Mouse (Mus musculus): ENCODE data around the gene Bmp5. TPM values are rescaled to one million over a fixed set of nuclear protein-coding genes. Genes with fewer than 3 reads are reported as not detected.
A peak's percentile ranks its signal among the peaks of the same experiment; 100 is the strongest.

Bmp5 gene
- polyA plus RNA-seq, 1 experiment from 2014 or later, result 13.0 TPM

DNA sequence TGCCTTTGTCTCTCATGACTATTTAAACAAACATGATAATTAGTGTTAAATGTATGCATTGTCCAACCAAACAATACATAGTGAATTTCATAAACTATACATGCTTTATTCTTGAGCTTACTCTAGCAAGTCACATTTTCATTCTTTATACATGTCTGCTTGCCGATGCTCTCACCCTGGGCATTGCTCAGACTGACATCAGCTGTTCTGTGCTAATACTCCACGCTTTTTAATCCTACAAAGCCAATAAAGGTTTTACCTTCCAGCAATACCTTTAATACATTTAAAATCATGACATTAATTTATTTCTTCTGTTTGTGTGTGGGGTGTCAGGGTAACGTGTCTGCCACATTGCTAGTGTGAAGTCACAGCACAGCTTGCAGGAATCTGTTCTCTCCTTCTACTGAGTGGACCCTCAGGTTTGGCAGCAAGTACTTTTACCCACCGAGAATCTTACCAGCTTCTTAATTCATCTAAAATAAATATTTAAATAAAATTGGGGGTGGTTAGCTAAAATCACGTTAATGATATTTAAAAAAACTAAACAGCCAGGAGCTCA lies 75.6 kb downstream of the Bmp5 start:
- H3K36me3 ChIP-seq, result no peaks in the 10 kb centered on the region
- H3K4me1 ChIP-seq, result peaks cover 12% of the 10 kb centered on the region
- H3K9me3 ChIP-seq, result no peaks in the 10 kb centered on the region
- H3K9ac ChIP-seq, result no peak overlapping the region
- no peak for ATAC-seq (ENCODE audit: low FRiP score, low read depth)
- H3K27ac ChIP-seq, result no peak overlapping the region
- no peak overlapping the region for H3K4me3 ChIP-seq
- no peak overlapping the region for H3K4me2 ChIP-seq (replicated peaks)
- no peaks in the 10 kb centered on the region for H3K27me3 ChIP-seq
- 63% methylated on average over 5 of the region's 5 CpGs for WGBS

DNA sequence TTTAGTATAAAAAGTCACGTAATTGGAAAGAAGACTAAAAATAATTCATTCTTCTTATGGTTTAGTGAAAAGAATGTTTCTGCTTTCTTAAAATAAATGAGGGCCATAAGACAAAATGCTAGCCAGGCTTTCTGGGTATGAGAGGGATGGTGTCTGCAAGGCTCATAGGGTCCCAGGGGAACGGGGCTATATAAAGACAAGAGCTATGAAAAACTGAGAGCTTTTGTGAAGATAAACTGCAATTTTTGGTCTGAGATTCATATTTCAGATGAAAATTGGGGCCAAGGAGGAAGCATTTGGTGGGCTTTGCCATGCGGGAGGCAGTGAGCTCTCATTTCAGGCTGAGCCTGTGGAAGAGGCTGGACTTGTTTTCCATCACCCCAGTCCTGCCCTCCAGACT lies 83.0 kb downstream of the Bmp5 start:
- no peak for ATAC-seq (ENCODE audit: low FRiP score, low read depth)
- 78% methylated on average over 3 of the region's 3 CpGs for WGBS
- no peak overlapping the region for H3K4me3 ChIP-seq
- no peaks in the 10 kb centered on the region for H3K9me3 ChIP-seq
- no peaks in the 10 kb centered on the region for H3K36me3 ChIP-seq
- H3K4me2 ChIP-seq (replicated peaks), result no peak overlapping the region
- H3K4me1 ChIP-seq, result no peaks in the 10 kb centered on the region
- H3K9ac ChIP-seq, result no peak overlapping the region
- H3K27ac ChIP-seq, result no peak overlapping the region
- H3K27me3 ChIP-seq, result no peaks in the 10 kb centered on the region

DNA sequence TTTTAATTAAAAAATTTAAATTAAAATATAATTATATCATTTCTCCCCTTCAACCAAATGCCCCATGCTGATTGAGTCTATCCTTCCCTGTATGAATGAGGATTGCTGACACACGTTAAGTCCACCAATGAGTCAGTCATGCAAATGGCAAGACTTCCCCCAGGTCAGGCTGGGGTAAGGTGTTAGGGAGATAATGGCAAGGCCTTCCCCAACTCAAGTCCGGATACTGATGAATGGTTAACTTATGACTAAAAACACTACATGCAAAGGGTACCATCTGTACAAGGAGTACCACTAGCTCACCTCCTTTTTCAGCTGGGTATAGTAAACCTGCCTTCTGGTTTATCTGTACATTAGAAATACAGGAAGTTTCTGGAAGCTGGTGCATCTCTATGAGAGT lies 83.8 kb downstream of the Bmp5 start:
- no peaks in the 10 kb centered on the region for H3K36me3 ChIP-seq
- ATAC-seq (ENCODE audit: low FRiP score, low read depth), result no peak
- 77% methylated on average over 2 of the region's 2 CpGs for WGBS

DNA sequence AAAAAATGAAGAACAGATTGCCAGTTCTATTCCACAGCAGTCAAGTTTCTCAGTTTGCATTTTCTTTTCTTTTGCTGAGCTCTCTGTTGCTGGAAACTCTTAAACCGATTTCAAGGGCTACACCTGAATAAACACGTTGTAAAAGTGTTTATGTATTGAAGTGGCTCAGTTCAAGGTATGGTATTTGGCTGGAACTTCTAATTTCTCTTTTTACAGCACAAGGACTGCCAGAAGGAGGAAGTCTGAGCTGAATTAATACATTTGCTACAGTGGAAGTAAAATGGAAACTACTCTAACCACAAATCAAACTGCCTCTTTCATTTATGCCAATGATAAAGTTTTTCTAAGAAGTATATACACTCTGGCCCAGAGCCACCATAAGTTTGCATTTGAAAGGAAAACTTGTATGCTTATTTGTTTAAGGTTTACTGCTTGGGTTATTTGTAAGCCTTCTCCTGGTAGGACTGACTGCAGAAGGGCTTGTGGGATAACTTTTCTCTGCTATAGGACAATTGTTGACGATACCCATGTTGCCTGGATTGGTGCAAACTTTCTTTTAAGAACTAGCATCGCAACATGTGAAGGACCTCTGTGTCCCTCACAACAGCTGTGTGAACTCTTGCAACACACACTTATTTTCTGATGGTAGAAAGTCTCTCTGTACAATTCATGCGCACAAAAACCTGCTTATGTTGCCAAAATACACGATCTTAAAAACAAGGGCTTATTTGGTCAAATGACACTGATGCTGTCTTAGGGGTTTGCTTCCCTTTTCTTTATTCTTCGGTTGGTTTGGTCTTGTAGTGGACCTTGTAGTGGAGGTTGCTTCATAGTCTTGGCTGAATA lies 95.4 kb downstream of the Bmp5 start:
- no peaks in the 10 kb centered on the region for H3K27me3 ChIP-seq
- peak overlapping the region; percentile 12; the same call in 1 of the 2 replicates for H3K4me2 ChIP-seq (replicated peaks)
- H3K9ac ChIP-seq, result no peak overlapping the region
- no peaks in the 10 kb centered on the region for H3K9me3 ChIP-seq
- WGBS, result 46% methylated on average over 7 of the region's 7 CpGs
- no peak overlapping the region for H3K4me3 ChIP-seq
- peak overlapping the region; percentile 66; the same call in 1 of the 2 replicates for H3K27ac ChIP-seq
- peak; percentile 89 for ATAC-seq (ENCODE audit: low FRiP score, low read depth)
- H3K36me3 ChIP-seq, result no peaks in the 10 kb centered on the region
- H3K4me1 ChIP-seq, result peaks cover 11% of the 10 kb centered on the region

More for the DNA sequence above, 83.8 kb downstream of the Bmp5 start:
- Histone ChIP-seq H3K4me2 (replicated peaks) (no peak overlapping the region), H3K9ac (no peak overlapping the region), H3K4me1 (no peaks in the 10 kb centered on the region), H3K27me3 (no peaks in the 10 kb centered on the region), H3K27ac (no peak overlapping the region), H3K9me3 (no peaks in the 10 kb centered on the region), H3K4me3 (no peak overlapping the region)

DNA sequence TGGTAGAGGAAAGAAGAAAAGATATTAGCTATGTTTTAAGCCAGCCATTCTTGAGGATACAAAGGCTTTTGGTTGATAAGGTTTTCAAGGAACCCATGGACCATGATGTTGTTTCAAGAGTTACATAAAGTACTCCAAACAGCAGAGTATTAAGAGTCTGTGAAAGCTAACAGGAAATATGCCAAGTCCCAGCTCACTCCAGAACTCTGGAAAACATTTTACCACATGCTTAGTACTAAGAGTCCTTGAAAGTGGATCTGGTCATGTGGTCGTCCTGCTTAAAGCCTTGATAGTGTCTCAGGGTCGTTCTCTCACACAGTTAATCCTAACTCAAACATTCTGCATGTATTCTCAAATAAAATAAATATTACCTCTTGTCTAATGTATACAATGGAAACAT lies 101.2 kb downstream of the Bmp5 start:
- no peak overlapping the region for H3K4me2 ChIP-seq (replicated peaks)

DNA sequence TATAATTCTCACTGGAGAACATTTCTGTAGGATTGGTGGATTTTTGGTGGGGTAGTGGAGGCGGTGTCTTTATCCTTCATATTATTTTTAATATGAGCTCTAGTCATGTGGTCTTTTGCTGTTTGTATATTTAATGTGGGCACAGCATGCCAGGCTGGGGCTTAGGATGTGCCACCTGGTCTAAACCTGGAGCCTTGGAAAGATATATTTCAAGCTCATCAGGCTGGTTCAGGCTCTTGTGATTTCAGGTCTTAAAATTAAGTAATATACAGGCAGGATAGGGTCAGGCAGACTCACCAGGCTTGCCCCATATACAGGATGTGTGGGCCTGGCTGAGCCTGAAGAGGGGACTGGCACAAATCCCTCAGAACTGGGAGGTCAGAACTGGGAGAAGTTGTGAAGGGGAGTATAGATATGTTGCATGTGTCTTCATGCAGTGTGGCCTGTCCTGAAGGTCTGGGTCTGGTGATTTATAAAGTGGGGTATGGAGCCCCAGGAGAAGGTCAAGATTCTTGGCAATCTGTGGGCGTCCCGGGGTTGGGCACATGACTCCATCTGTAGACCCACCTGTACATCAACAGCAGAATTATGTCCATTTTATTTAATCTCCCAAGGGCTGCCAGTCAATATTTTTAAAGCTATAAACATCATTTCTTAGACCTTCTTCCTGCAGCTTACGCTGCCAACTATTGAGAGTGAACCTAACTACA lies 108.5 kb downstream of the Bmp5 start:
- ATAC-seq (ENCODE audit: low FRiP score, low read depth), result no peak
- Histone ChIP-seq H3K9me3 (no peaks in the 10 kb centered on the region), H3K4me2 (replicated peaks) (no peak overlapping the region), H3K9ac (no peak overlapping the region), H3K36me3 (no peaks in the 10 kb centered on the region), H3K27ac (no peak overlapping the region), H3K4me1 (no peaks in the 10 kb centered on the region), H3K27me3 (no peaks in the 10 kb centered on the region), H3K4me3 (no peak overlapping the region)
- WGBS, result 87% methylated on average over 4 of the region's 4 CpGs

More for the DNA sequence above, 101.2 kb downstream of the Bmp5 start:
- WGBS, result 45% methylated on average over 2 of the region's 2 CpGs
- H3K27ac ChIP-seq, result no peak overlapping the region
- no peak for ATAC-seq (ENCODE audit: low FRiP score, low read depth)
- no peaks in the 10 kb centered on the region for H3K27me3 ChIP-seq
- no peaks in the 10 kb centered on the region for H3K9me3 ChIP-seq
- H3K4me1 ChIP-seq, result peaks cover 6% of the 10 kb centered on the region; the same call in 1 of the 2 replicates
- H3K9ac ChIP-seq, result no peak overlapping the region
- no peak overlapping the region for H3K4me3 ChIP-seq
- H3K36me3 ChIP-seq, result no peaks in the 10 kb centered on the region

DNA sequence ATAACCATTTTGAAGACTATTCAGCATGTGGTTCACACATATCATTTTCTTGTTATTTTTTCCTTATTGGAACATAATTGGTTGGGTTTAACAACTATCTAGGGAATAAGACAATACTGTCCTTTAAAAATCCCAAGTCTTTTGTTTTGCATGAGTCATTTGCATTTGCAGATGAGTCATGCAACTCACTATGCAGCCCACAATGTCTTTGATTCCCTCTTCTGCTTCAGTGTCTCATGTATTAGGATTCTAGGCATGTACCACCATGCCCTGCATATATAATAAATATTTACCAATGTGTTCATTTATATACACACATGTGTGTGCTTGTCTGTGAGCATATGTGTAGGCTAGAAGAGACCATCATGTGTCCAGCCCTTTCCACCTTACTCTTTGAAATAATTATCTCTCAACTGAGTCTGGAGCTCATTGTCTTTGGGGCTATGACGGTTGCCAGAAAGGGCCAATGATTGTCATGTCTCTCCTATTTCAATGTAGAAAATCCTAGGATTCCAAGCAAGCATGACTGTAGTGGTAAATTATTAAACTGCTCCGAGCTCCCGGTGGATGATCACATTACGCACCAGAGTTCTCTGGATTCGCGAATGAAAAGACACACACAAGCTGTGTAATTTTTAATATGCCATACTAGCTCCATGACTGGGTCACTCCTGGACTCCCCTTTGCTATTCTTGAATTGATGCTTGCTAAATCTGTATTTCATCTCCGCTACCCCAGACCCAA lies 111.8 kb downstream of the Bmp5 start:
- no peaks in the 10 kb centered on the region for H3K36me3 ChIP-seq
- no peak for ATAC-seq (ENCODE audit: low FRiP score, low read depth)
- H3K9ac ChIP-seq, result no peak overlapping the region
- no peaks in the 10 kb centered on the region for H3K27me3 ChIP-seq
- no peak overlapping the region for H3K4me2 ChIP-seq (replicated peaks)
- 78% methylated on average over 7 of the region's 7 CpGs for WGBS
- H3K9me3 ChIP-seq, result no peaks in the 10 kb centered on the region
- H3K4me1 ChIP-seq, result no peaks in the 10 kb centered on the region
- H3K27ac ChIP-seq, result no peak overlapping the region
- no peak overlapping the region for H3K4me3 ChIP-seq

DNA sequence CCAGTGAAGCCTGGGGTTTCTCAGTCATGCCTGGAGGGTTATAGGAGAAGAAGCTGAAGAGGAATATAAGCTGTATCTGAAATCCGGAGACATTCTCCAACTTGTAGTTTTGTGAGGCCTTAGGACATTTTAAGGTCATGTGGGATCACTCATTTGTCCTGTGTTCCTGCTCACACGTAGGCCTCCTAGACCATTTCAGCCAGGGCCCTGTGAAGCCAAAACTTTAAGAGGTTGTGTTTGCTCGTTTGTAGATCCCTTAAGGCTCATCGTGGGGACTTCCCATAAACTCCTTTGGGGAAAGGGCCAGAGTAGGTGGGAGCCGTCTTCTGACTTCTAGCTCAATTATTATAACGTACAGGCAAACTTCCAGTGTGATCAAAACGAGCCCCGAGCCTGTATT lies 121.8 kb downstream of the Bmp5 start:
- peak; percentile 51; the same call in 1 of the 2 replicates for ATAC-seq (ENCODE audit: low FRiP score, low read depth)
- Histone ChIP-seq H3K9me3 (no peaks in the 10 kb centered on the region), H3K4me3 (no peak overlapping the region), H3K4me1 (peaks cover 22% of the 10 kb centered on the region), H3K9ac (no peak overlapping the region), H3K27ac (peak overlapping the region; percentile 28; the same call in 1 of the 2 replicates), H3K36me3 (no peaks in the 10 kb centered on the region), H3K4me2 (replicated peaks) (no peak overlapping the region), H3K27me3 (no peaks in the 10 kb centered on the region)
- 41% methylated on average over 8 of the region's 8 CpGs for WGBS

DNA sequence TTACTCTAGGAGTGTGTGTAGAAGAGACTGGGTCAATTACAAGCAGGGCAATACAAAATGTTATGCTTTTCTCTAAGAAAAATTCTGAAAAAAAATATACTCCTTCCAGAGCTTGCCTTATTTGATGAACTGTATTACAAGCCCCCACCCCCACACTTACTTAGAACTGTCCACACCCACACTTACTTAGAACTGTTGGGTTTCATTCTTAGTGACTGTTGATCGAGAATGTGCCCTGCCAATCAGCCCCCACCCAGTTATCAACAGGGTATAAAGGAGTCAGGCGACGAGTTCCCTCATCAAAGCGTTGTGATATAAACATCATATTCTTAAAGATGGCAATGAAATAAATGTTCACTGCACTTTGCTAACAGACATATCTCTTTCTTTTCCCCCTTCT lies 122.9 kb downstream of the Bmp5 start:
- Histone ChIP-seq H3K27me3 (no peaks in the 10 kb centered on the region), H3K4me3 (no peak overlapping the region), H3K4me2 (replicated peaks) (no peak overlapping the region), H3K4me1 (peaks cover 22% of the 10 kb centered on the region), H3K9me3 (no peaks in the 10 kb centered on the region), H3K27ac (no peak overlapping the region), H3K36me3 (no peaks in the 10 kb centered on the region), H3K9ac (no peak overlapping the region)
- no peak for ATAC-seq (ENCODE audit: low FRiP score, low read depth)
- 91% methylated on average over 4 of the region's 4 CpGs for WGBS

DNA sequence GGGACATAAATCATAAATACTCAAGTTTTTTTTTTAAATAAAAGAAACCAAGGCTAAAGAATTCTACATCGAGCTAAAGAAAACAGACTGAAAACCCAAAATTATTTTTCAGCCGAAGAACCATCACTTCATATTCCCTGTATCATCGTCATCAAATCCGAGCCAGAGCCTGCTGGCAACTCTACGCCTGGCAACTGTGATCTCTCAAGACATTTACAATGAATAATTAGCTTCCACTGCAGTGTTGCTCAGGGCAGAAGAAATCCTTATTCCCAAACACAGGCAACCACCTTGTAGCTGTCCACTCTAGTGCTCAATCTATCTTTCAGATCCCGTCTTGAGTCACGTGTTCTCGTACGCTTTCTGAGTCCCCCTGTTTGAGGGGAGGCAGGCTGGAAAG lies 126.1 kb downstream of the Bmp5 start:
- no peaks in the 10 kb centered on the region for H3K27me3 ChIP-seq
- WGBS, result 60% methylated on average over 9 of the region's 9 CpGs
- H3K4me2 ChIP-seq (replicated peaks), result no peak overlapping the region
- no peak for ATAC-seq (ENCODE audit: low FRiP score, low read depth)
- no peak overlapping the region for H3K4me3 ChIP-seq
- no peaks in the 10 kb centered on the region for H3K36me3 ChIP-seq
- H3K9ac ChIP-seq, result no peak overlapping the region
- H3K9me3 ChIP-seq, result no peaks in the 10 kb centered on the region
- H3K27ac ChIP-seq, result no peak overlapping the region
- H3K4me1 ChIP-seq, result peaks cover 12% of the 10 kb centered on the region

DNA sequence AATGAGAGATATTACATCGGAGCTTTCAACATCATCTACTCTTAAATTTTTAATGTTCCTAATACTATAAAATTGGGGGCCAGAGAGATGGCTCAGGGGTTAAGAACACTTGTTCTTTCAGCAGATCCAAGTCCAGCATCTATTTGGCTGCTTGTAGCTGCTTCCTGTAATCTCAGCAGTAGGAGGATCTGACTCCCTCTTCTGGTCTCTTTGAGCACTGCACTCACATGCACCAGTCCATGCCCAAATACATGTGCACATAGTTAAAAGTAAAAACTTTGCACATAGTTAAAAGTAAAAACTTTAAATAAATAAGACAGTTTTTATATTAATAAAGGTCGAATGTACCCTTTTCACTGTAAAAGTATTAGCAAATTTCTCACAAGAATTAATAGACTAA lies 130.3 kb downstream of the Bmp5 start:
- Histone ChIP-seq H3K4me1 (peaks cover 5% of the 10 kb centered on the region), H3K9me3 (no peaks in the 10 kb centered on the region), H3K27ac (no peak overlapping the region), H3K9ac (no peak overlapping the region), H3K4me3 (no peak overlapping the region), H3K27me3 (no peaks in the 10 kb centered on the region), H3K4me2 (replicated peaks) (no peak overlapping the region), H3K36me3 (no peaks in the 10 kb centered on the region)
- no peak for ATAC-seq (ENCODE audit: low FRiP score, low read depth)
- WGBS, result 48% methylated on average over 2 of the region's 2 CpGs

All from limb, embryonic 13.5 days (tissue).